Mouse (Mus musculus) lung, postnatal 0 days (tissue): ENCODE data around the gene Ubr2.

ENCODE experiments used
- CTCF ChIP-seq: IDR thresholded peaks from 2 replicates; pipeline ENCODE4 v1.5.1; 2016; ENCODE audit warnings: antibody characterized with exemption, mild to moderate bottlenecking
- EP300 ChIP-seq: IDR thresholded peaks from 2 replicates; pipeline ENCODE4 v1.6.1; 2016; ENCODE audit warnings: antibody characterized with exemption, mild to moderate bottlenecking, control low read depth

GRCm38 (mm10) chr17:47003305-47003704 lies 7.1 kb downstream of the Ubr2 start:
- no peak for TF ChIP-seq CTCF
- no peak for TF ChIP-seq EP300
